Mouse (Mus musculus) forebrain, embryonic 16.5 days (tissue): ENCODE results near the gene Dclk3. TPM values are rescaled to one million over a fixed set of nuclear protein-coding genes. Genes with fewer than 3 reads are reported as not detected.
A peak's percentile ranks its signal among the peaks of the same experiment; 100 is the strongest.

Experiments used
- ATAC-seq: fragments of 200-750 bp; cut with Nextera tagmentation; 2 replicates; pipeline ENCODE4 v1.8.0; 2017; ENCODE audit warnings: mild to moderate bottlenecking, moderate library complexity
- H3K27ac ChIP-seq: fragments of 300-500 bp; sonication (generic); 2 replicates; pipeline ENCODE4 v1.5.1; 2014; ENCODE audit warnings: low read length, control low read depth
- H3K27me3 ChIP-seq: fragments of 300-500 bp; sonication (generic); replicated peaks from 2 replicates; pipeline ENCODE4 v1.6.1; 2014; ENCODE audit warnings: low read length; ENCODE audit not compliant: control insufficient read depth, insufficient read depth
- H3K36me3 ChIP-seq: fragments of 300-500 bp; sonication (generic); 2 replicates; pipeline ENCODE4 v1.6.1; 2014; ENCODE audit not compliant: control insufficient read depth, insufficient read depth
- H3K4me1 ChIP-seq: fragments of 300-500 bp; sonication (generic); replicated peaks from 2 replicates; pipeline ENCODE4 v1.6.1; 2014; ENCODE audit warnings: low read length; ENCODE audit not compliant: control insufficient read depth, insufficient read depth
- H3K4me2 ChIP-seq: fragments of 300-500 bp; sonication (generic); 2 replicates; pipeline ENCODE4 v1.6.1; 2014; ENCODE audit warnings: mild to moderate bottlenecking, low read length, control low read depth
- H3K4me3 ChIP-seq: fragments of 300-500 bp; sonication (generic); replicated peaks from 2 replicates; pipeline ENCODE4 v1.5.1; 2014; ENCODE audit warnings: mild to moderate bottlenecking, low read length, control low read depth
- H3K9ac ChIP-seq: fragments of 300-500 bp; sonication (generic); replicated peaks from 2 replicates; pipeline ENCODE4 v1.6.1; 2014; ENCODE audit warnings: low read depth, low read length, control low read depth
- H3K9me3 ChIP-seq: fragments of 300-500 bp; sonication (generic); 2 replicates; pipeline ENCODE4 v1.6.1; 2016; ENCODE audit warnings: low read length; ENCODE audit not compliant: control insufficient read depth
- WGBS: fragments of 180-500 bp; shearing (Covaris S2); extraction: QIAGEN DNeasy Blood & Tissue Kit; methylation state at CpG from one replicate; pipeline ENCODE4 v1.1.7; 2014; 5-methylcytosine and 5-hydroxymethylcytosine counted together
- polyA plus RNA-seq: library from polyadenylated mRNA; unstranded; fragments of >200 nt; fragmentation: Nextera tagmentation; extraction: Ambion mirVana; gene quantifications from 2 replicates; pipeline ENCODE4 v1.2.1, GENCODE M21; 2015

Dclk3 gene
- polyA plus RNA-seq = 5.6 and 8.3 TPM in 2 replicates

DNA sequence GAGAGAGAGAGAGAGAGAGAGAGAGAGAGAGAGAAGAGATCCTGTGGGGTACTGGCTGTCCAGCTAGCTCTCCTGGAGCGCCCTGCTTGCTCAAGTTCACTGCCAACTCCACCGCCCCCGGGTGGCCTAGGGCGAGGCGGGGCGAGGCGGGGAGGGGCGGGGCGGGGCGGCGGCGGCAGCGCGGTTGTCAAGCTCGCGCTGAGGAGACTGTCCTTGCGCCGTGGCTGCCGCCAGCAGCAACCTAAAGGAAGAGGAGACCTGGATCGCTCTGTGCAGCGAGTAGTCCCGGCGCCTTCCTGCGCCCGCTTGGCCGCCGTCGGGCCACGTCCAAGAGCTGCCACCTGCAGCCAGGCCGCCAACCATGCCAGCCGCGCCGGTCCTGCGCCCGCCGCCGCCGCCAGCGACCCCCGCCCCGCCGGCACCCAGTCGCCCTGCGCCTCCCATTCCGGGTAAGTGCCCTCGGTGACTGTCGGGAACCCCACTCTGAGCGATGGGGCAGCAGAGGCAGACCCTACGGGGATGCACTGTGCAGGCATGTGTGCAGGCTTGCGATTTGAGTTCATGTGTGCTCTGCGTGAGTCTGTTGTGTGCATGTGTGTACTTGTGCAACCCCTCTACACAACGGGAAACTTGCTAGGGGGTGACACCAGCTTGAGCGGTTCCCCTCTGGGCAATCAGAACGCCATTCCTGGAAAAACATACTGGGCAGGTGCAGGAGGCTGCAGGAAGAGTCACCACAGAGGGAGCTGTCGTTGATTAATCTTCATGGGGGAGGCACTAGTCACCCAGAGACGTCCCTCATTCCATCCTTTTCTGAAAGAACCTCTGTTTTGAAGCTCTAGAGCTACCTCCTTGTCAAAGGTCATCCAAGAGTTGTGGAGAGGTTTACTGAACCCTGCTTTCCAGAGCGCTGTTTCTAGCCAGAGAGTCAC, at the start of gene Dclk3:
Gene Dclk3 (plus strand): TSS at position 178 of the 932 bp plus-strand sequence.
- Histone ChIP-seq H3K9ac (peak within 1 kb of the TSS; percentile 64), H3K27me3 (peaks cover 4% of the 10 kb centered on the region; the same call in 1 of the 2 replicates), H3K9me3 (no peaks in the 10 kb centered on the region), H3K4me3 (peak within 1 kb of the TSS; percentile 55), H3K4me2 (peak within 1 kb of the TSS; percentile 69), H3K36me3 (no peaks in the 10 kb centered on the region), H3K4me1 (peaks cover 7% of the 10 kb centered on the region), H3K27ac (no peak within 1 kb of the TSS)
- 2% methylated on average over 56 of the region's 57 CpGs for WGBS
- peak; percentile 74 for ATAC-seq

DNA sequence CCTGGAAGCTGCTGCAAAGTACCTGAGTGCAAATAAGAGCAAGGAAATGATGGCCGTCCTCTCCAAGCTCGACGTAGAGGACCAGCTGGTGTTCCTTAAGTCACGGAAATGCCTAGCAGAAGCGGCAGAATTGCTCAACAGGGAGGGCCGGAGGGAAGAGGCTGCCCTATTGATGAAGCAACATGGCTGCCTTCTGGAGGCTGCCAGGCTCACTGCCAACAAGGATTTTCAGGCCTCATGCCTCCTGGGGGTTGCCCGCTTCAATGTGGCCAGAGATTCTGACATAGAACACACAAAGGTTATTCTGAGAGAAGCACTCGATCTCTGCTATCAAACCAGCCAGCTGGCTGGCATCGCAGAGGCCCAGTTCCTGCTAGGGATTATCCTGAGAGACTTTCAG, 48.9 kb upstream of the Dclk3 start:
- no peaks in the 10 kb centered on the region for H3K4me1 ChIP-seq
- no peaks in the 10 kb centered on the region for H3K36me3 ChIP-seq
- no peak for ATAC-seq
- H3K27ac ChIP-seq = no peak overlapping the region
- WGBS = 74% methylated on average over 9 of the region's 9 CpGs
- no peak overlapping the region for H3K4me3 ChIP-seq
- no peaks in the 10 kb centered on the region for H3K9me3 ChIP-seq
- no peak overlapping the region for H3K4me2 ChIP-seq
- no peak overlapping the region for H3K9ac ChIP-seq
- H3K27me3 ChIP-seq = no peaks in the 10 kb centered on the region

DNA sequence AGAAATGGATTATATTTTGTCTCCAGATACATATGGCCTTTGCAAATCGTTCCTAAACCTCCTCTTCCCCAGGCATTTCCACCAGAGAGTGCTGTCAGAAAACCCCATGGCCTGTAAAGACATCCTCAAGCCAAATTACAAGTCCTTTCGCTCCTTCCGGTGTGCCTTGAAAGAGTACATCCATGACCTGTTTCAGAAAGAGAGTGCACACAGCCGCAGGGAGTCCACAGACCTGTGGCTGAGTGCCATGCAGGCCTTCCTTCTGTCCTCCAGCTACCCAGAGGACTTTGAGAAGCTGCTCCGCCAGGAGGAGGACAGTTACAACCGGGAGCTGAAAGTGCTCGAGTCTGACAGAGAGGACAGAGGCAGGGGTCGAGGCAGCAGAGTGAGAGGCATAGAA, 47.8 kb upstream of the Dclk3 start:
- Histone ChIP-seq H3K4me1 (no peaks in the 10 kb centered on the region), H3K27me3 (no peaks in the 10 kb centered on the region), H3K9ac (no peak overlapping the region), H3K27ac (no peak overlapping the region), H3K4me2 (no peak overlapping the region), H3K9me3 (no peaks in the 10 kb centered on the region), H3K4me3 (no peak overlapping the region), H3K36me3 (no peaks in the 10 kb centered on the region)
- no peak for ATAC-seq
- WGBS = 84% methylated on average over 8 of the region's 8 CpGs

DNA sequence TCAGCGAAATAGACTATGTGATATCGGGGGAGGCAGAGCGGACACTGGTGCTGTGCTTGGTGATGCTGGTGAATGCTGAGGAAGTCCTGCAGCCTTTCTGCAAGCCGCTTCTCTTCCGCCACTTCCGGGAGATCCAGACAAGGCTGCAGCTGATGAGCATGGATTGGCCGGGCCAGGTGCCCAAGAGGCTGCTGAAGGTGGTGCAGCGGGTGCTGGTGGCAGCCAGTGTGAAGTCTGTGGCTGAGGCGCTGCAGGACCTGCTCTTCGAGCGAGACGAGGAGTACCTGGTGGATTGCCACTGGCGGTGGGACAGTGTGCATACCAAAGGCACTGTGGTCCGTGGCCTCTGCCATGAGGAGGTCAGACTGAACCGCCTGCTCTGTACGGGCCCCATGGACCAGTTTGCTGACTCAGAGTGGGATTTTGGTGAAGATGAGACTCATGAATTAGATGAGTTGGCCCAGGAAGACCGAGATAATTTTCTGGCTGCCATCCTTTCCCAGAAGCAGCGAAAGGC, 46.9 kb upstream of the Dclk3 start:
- no peak overlapping the region for H3K4me2 ChIP-seq
- no peak overlapping the region for H3K9ac ChIP-seq
- no peak for ATAC-seq
- H3K4me3 ChIP-seq = no peak overlapping the region
- H3K27me3 ChIP-seq = no peaks in the 10 kb centered on the region
- H3K36me3 ChIP-seq = no peaks in the 10 kb centered on the region
- no peaks in the 10 kb centered on the region for H3K4me1 ChIP-seq
- no peaks in the 10 kb centered on the region for H3K9me3 ChIP-seq
- WGBS = 87% methylated on average over 18 of the region's 18 CpGs
- H3K27ac ChIP-seq = no peak overlapping the region

DNA sequence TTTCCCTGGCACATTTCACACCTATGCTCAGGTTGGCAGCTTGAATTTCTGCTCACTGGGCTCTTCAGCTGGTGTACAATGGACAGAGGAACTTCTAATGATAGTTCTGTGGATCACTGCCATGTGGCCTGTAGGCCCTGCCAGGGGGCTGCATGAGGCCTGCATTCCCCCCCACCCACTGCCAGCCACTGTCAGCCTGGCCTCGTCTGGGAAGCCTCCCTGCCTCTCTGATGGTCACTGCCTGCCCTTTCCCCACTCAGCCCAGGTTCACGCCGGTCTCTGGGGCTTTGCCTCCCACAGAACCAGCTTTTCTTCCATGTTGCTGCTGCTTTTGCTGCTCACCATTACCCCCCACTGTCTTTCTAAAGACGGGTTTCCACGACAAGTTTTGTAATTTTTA, 43.6 kb upstream of the Dclk3 start:
- no peak overlapping the region for H3K27ac ChIP-seq
- 66% methylated on average over 5 of the region's 5 CpGs for WGBS
- H3K4me1 ChIP-seq = no peaks in the 10 kb centered on the region
- no peak for ATAC-seq
- H3K9ac ChIP-seq = no peak overlapping the region
- H3K27me3 ChIP-seq = no peaks in the 10 kb centered on the region
- H3K4me2 ChIP-seq = no peak overlapping the region
- no peaks in the 10 kb centered on the region for H3K9me3 ChIP-seq
- H3K4me3 ChIP-seq = no peak overlapping the region
- H3K36me3 ChIP-seq = no peaks in the 10 kb centered on the region

DNA sequence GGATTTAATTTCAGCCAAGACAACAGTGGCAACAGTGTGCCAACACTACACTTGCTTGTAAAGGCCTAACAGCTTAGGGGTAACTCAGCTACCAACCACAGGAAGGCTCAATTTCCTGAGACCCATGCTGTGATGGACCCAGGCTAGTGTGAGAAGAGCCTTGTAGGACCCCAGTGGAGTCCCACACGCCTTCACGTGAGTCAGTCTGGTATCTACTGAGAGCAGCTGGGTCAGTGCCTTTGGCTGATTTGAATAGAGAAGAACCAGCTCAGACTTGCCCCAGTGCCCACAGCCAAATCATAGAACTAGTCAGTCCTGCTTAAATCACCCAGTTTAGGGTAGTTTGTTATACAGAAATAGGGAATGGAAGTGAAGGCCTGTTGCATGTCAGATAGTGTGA, 40.8 kb upstream of the Dclk3 start:
- Histone ChIP-seq H3K27ac (no peak overlapping the region), H3K27me3 (no peaks in the 10 kb centered on the region), H3K9me3 (no peaks in the 10 kb centered on the region), H3K36me3 (no peaks in the 10 kb centered on the region), H3K4me2 (no peak overlapping the region), H3K9ac (no peak overlapping the region), H3K4me3 (no peak overlapping the region), H3K4me1 (no peaks in the 10 kb centered on the region)
- WGBS = 91% methylated on average over 2 of the region's 2 CpGs
- no peak for ATAC-seq

DNA sequence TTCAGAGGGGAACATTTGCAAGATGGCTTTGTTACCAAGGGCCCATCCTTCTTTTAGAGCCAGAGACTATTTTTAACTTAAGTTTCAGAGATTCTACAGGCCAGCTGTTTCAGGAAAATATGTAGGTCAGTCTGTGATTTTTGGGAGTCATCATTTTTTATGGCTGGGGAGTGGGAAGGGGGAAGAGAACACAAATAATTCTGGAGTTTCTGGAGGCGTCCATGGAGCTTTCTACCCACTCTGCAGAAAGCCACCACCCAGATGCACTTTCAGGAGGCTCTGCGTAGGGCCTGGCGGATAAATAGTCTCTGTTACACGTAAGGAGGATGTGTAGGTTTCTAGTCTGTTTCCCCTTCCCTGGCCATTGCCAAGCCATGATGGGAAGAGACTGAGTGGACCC, 38.8 kb upstream of the Dclk3 start:
- Histone ChIP-seq H3K9ac (no peak overlapping the region), H3K4me1 (no peaks in the 10 kb centered on the region), H3K9me3 (no peaks in the 10 kb centered on the region), H3K4me2 (no peak overlapping the region), H3K4me3 (no peak overlapping the region), H3K27ac (no peak overlapping the region), H3K36me3 (no peaks in the 10 kb centered on the region), H3K27me3 (no peaks in the 10 kb centered on the region)
- WGBS = 86% methylated on average over 4 of the region's 4 CpGs
- ATAC-seq = no peak

DNA sequence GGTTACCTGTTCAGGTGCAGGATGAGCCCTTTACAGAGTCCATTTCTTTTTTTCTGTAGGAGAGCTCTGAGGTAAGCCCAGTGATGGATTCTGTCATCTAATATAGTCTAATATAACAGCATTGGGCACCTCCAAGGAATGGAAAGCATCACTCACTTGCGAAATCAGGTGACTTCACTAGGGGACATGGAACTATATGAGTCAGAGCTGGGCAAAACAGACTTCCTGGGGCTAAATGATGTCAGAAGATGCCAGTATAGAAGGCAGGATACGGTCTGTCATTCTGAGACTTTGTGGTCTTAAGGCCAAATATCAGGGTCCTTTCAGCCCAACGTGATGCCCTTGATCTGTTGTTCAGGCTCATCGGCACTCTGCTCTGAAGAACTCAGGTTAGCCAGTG, 35.7 kb upstream of the Dclk3 start:
- H3K4me3 ChIP-seq = no peak overlapping the region
- no peak overlapping the region for H3K9ac ChIP-seq
- ATAC-seq = no peak
- no peak overlapping the region for H3K27ac ChIP-seq
- no peaks in the 10 kb centered on the region for H3K36me3 ChIP-seq
- WGBS = 86% methylated on average over 4 of the region's 4 CpGs
- peaks cover 6% of the 10 kb centered on the region; the same call in 1 of the 2 replicates for H3K4me1 ChIP-seq
- H3K9me3 ChIP-seq = no peaks in the 10 kb centered on the region
- H3K4me2 ChIP-seq = no peak overlapping the region
- no peaks in the 10 kb centered on the region for H3K27me3 ChIP-seq

DNA sequence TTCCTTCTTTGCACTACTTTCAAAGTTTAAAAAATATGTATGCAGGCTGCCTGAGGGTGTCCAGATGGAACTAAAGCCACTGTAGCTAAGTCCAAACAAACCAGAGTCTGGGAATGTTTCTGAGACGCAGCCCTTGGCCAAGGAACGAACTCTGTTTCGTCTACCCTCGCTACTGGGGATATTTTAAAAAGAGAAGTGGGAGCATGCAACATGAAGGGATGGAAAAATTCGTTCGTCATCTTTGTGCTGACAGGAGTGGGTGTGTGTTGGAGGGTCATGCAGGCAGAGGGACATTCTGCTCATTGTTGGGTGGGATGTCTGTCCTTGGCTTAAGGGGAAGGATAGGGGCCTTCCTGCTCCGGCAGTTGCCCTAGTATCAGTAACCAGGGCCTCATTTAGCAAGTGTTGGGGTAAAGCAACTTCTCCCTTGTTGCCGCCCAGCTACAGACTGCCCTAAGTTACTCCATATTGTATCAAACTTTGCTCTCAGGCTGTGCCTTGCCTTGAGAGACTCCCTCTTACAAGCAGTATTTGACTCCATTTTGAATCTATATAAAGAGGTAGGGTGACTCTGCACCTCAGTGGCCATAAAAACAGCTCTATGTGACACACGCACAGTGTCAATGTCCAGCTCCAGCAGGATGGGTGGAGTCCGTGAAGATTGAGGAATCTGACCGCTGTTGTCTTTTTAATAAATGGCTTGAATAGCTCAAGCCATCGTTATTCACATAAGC, 34.4 kb upstream of the Dclk3 start:
- Histone ChIP-seq H3K36me3 (no peaks in the 10 kb centered on the region), H3K4me1 (peaks cover 6% of the 10 kb centered on the region; the same call in 1 of the 2 replicates), H3K9me3 (no peaks in the 10 kb centered on the region), H3K27me3 (no peaks in the 10 kb centered on the region), H3K27ac (no peak overlapping the region), H3K9ac (no peak overlapping the region), H3K4me2 (no peak overlapping the region), H3K4me3 (no peak overlapping the region)
- 88% methylated on average over 12 of the region's 12 CpGs for WGBS
- no peak for ATAC-seq
